In the genomic region with DNA sequence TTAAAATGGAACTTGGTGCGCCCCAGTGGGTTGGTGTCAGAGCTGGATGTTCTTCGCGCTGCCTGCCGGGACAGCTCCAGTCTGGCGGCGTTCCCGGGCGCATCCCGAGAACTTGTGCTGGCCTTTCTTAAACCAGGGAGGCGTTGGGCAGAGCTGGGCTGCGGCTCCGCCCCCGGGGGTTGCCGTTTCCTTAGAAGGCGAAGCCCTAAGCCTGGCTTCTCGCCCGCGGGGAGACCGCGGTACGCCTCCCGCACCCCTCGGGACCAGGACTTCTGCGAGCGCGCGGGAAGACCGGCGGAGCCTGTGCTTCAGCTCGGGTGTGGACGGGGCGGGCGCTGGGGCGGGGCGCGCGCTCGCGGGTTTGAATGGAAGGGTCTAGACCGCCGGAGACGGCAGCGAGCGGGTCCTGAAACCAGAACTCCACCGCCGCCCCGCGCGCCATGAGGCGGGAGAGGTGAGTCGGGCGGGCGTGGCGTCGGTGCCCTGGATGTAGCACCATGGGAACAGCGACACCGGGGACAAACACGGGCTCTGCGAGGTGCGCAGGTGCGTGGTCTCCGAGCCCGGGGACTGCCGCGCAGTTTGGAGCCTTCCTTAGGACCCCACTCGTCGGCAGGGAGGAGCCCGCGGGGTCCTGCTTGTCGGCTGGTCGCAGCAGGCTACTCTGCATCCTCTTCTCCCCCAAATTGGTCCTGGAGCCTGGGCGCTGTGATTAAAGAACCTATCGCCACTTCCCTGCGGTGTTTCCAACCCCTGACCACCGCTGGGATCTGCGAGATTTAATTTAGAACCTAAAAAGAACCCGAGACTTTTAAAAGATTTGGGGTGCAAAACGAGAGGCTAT, we compare ENCODE assay signal across 9 mouse cellular contexts. TPM values are rescaled to one million over a fixed set of nuclear protein-coding genes. Genes with fewer than 3 reads are reported as not detected.
DNase-seq lines count a peak whose midpoint lies in the region; ATAC-seq lines count a peak whose summit lies in the region.
"Had no signal": no experiment of that assay in that cellular context is flagged by ENCODE, and none has a peak within 500 bp of the region (broad histone marks: within the 10 kb centered on the region; RNA-seq: fewer than 3 reads in every experiment).

A gene (plus strand): TSS at position 260 of the 844 bp plus-strand sequence.

- H3K27me3 ChIP-seq in hindbrain, embryonic 15.5 days, result no peaks in the 10 kb centered on the region

- intact Hi-C loops in left cerebral cortex, postnatal 10 days (cut with DNase I), result no loop called here

- peak within 1 kb of the TSS; percentile 71 for H3K4me3 ChIP-seq in hindbrain, embryonic 15.5 days

- under 1% methylated on average over 78 of the region's 78 CpGs for WGBS in hindbrain, embryonic 15.5 days

- H3K4me2 ChIP-seq in hindbrain, embryonic 15.5 days, result peak within 1 kb of the TSS; percentile 92

- H3K36me3 ChIP-seq in hindbrain, embryonic 15.5 days, result no peaks in the 10 kb centered on the region

- DNase-seq in adrenal gland, postnatal 10 days, result peak; percentile 89
- peak; percentile 90 for DNase-seq in gastrocnemius, postnatal 10 days
- peak; percentile 47 to 95 for DNase-seq in left cerebral cortex, postnatal 10 days (ENCODE audit: extremely low spot score in 1 of 2, low spot score in 2 of 2)
- peak; percentile 28 for DNase-seq in right cerebral cortex, postnatal 25 days
- DNase-seq in T-cell, adult 2 months (ENCODE audit: low spot score), result no peak

- ATAC-seq in common myeloid progenitor, adult 5-6 weeks (replicated peaks; ENCODE audit: low read depth, poor library complexity, severe bottlenecking), result peak; percentile 47
- ATAC-seq in hindbrain, embryonic 15.5 days (ENCODE audit: low FRiP score, low read depth), result peak; percentile 71
- ATAC-seq in megakaryocyte, adult 5-6 weeks (ENCODE audit: poor library complexity, severe bottlenecking), result 0 out of 2 replicates have a peak, but pooled peaks have one; percentile 18

- H3K9ac ChIP-seq in hindbrain, embryonic 15.5 days, result peak within 1 kb of the TSS; percentile 78

- peaks cover 34% of the 10 kb centered on the region for H3K4me1 ChIP-seq in hindbrain, embryonic 15.5 days (replicated peaks)

- H3K9me3 ChIP-seq in hindbrain, embryonic 15.5 days, result no peaks in the 10 kb centered on the region

- H3K27ac ChIP-seq in hindbrain, embryonic 15.5 days (replicated peaks), result peak within 1 kb of the TSS; percentile 87

RNA-seq across cellular contexts. Expression of the gene that starts here (rescaled TPM):
- total RNA-seq in adrenal gland, postnatal 10 days (2021), result 10 to 100 TPM; 17.4 to 21.0 TPM
- 0.23 TPM in 1 of 2 replicates, not detected in the other for total RNA-seq in common myeloid progenitor, adult 5-6 weeks (2017)
- total RNA-seq in gastrocnemius, postnatal 10 days (2021), result 1 to 10 TPM; 5.6 to 6.4 TPM
- 93.1 and 108 TPM in 2 replicates for polyA plus RNA-seq in hindbrain, embryonic 15.5 days (2015; fragmentation: Nextera tagmentation; extraction: Ambion mirVana)
- 10 to 100 TPM; 25.0 to 26.6 TPM for total RNA-seq in left cerebral cortex, postnatal 10 days (2021)
- total RNA-seq in megakaryocyte, adult 5-6 weeks (2015), result not detected in 2 replicates
- total RNA-seq in megakaryocyte, adult 5-6 weeks (2017), result not detected in 2 replicates
- total RNA-seq: neutrophil, adult 5-6 weeks had no signal

Comparison
In these comparisons a context has a peak if more than half of its experiments do, and no peak if none do; other contexts are left out.
1. Peak in ATAC-seq in common myeloid progenitor, adult 5-6 weeks; RNA of the gene not detected or under 1 TPM.
2. Peak in ATAC-seq in megakaryocyte, adult 5-6 weeks; RNA of the gene not detected or under 1 TPM.
3. ATAC-seq: peak in every context shown above with its lines; median percentile 71 in hindbrain, embryonic 15.5 days; 47 in common myeloid progenitor, adult 5-6 weeks; 18 in megakaryocyte, adult 5-6 weeks.